Mouse (Mus musculus): Measurements from ENCODE around the gene Tbc1d22a. TPM values are rescaled to one million over a fixed set of nuclear protein-coding genes. Genes with fewer than 3 reads are reported as not detected.

Tbc1d22a gene
- total and polyA plus RNA-seq, 3 experiments: 15.1 to 21.1 TPM; not detected in 1

DNA sequence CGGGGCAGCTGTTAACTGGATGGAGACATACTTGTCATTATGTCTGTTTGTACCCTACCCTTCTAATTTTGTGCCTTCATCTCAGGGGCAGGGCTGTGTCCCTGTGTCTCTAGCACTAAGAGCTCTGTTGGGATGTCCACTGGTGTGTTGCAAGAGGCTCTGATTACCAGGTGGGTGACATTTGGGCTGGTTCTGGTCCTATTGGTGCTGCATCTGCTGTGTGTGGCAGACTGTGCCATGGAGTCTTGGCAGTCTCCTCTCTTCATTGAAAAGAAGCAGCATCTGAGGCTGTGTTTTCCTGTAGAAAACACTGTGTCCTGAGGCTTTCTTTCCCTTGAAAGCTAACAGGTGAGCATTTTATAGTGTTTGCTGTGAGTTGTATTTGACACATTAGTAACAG lies 83.0 kb downstream of the Tbc1d22a start:
- Histone ChIP-seq H3K9ac (ENCODE audit: control insufficient read depth, low read depth, low read length, poor library complexity, severe bottlenecking) (no peak overlapping the region), H3K79me2 (ENCODE audit: control insufficient read depth, insufficient read depth, low read length, poor library complexity) (no peaks in the 10 kb centered on the region), H3K36me3 (ENCODE audit: control insufficient read depth in 1 of 2, insufficient read depth in 2 of 2, low read length in 2 of 2) (no peaks in the 10 kb centered on the region), H3K4me1 (ENCODE audit: control insufficient read depth in 1 of 2, insufficient read depth in 2 of 2, low read length in 2 of 2) (no peaks in the 10 kb centered on the region), H3K27ac (ENCODE audit: control insufficient read depth, low read depth, low read length) (no peak overlapping the region), H3K27me3 (ENCODE audit: control insufficient read depth in 1 of 2, insufficient read depth in 2 of 2, low read length in 2 of 2) (no peaks in the 10 kb centered on the region), H3K9me3 (replicated peaks; ENCODE audit: insufficient read depth, low read length) (no peaks in the 10 kb centered on the region), H3K4me3 (ENCODE audit: control insufficient read depth in 1 of 2, insufficient read depth in 1 of 2, low read depth in 2 of 2, low read length in 2 of 2) (no peak overlapping the region)
- DNase-seq (ENCODE audit: low read depth, low spot score): no peak
- TF ChIP-seq MYC (IDR thresholded peaks at IDR 0.05; ENCODE audit: low read depth, low read length): no peak
- TF ChIP-seq ZC3H11A (IDR thresholded peaks at IDR 0.05; ENCODE audit: low read depth, low read length): no peak
- no peak for TF ChIP-seq RCOR1 (IDR thresholded peaks at IDR 0.05; ENCODE audit: low read depth, low read length)
- no peak for TF ChIP-seq ELF1 (IDR thresholded peaks at IDR 0.05; ENCODE audit: low read depth, low read length)
- no peak for TF ChIP-seq POLR2AphosphoS2 (IDR thresholded peaks at IDR 0.05; ENCODE audit: low read length)
- TF ChIP-seq BHLHE40 (IDR thresholded peaks at IDR 0.05; ENCODE audit: borderline replicate concordance, low read depth, low read length): no peak
- TF ChIP-seq SIN3A (IDR thresholded peaks at IDR 0.05; ENCODE audit: low read length): no peak
- TF ChIP-seq UBTF (IDR thresholded peaks at IDR 0.05; ENCODE audit: borderline replicate concordance, insufficient read depth, low read depth, low read length): no peak
- TF ChIP-seq POLR2A (IDR thresholded peaks at IDR 0.05; ENCODE audit: control insufficient read depth in 1 of 2, insufficient read depth in 1 of 2, low read depth in 1 of 2, low read length in 2 of 2, poor library complexity in 1 of 2): no peak
- no peak for TF ChIP-seq EP300 (IDR thresholded peaks at IDR 0.05; ENCODE audit: low read depth in 1 of 2, low read length in 2 of 2)
- no peak for TF ChIP-seq SMC3 (IDR thresholded peaks at IDR 0.05; ENCODE audit: low read depth, low read length)
- TF ChIP-seq MAX (IDR thresholded peaks at IDR 0.05; ENCODE audit: low read length): no peak
- TF ChIP-seq CHD2 (IDR thresholded peaks at IDR 0.05; ENCODE audit: low read length): no peak
- no peak for TF ChIP-seq ZKSCAN1 (IDR thresholded peaks at IDR 0.05; ENCODE audit: low read depth, low read length)
- no peak for TF ChIP-seq E2F4 (IDR thresholded peaks at IDR 0.05; ENCODE audit: borderline replicate concordance, low read depth, low read length)
- no peak for TF ChIP-seq TAL1 (IDR thresholded peaks at IDR 0.05; ENCODE audit: low read length)
- TF ChIP-seq POLR2AphosphoS5 (IDR thresholded peaks at IDR 0.05; ENCODE audit: borderline replicate concordance, low read depth, low read length): no peak
- no peak for TF ChIP-seq GABPA (IDR thresholded peaks at IDR 0.05; ENCODE audit: low read depth, low read length)

DNA sequence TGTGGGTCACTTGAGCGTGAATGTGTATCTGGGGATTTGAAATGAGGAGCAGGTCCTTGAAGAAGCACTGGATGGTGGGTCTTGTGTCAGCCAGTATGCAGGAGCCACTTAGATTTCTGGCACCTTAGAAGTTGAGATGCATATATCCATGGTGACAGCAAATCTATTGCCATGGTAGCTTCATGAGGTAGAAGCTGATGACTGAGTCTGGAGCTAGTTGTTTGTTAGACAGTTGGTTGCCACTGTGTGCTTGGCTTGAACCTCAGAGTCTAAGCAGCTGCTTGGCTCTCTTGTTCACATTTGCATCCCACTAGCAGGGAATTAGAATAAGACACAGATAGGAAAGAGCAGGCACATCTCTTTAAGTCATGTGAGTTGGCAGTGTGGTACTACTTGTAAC lies 89.6 kb downstream of the Tbc1d22a start:
- Histone ChIP-seq H3K79me2 (ENCODE audit: control insufficient read depth, insufficient read depth, low read length, poor library complexity) (no peaks in the 10 kb centered on the region), H3K36me3 (ENCODE audit: control insufficient read depth in 1 of 2, insufficient read depth in 2 of 2, low read length in 2 of 2) (no peaks in the 10 kb centered on the region; a peak in 1 of 4 replicates), H3K27ac (ENCODE audit: control insufficient read depth, low read depth, low read length) (no peak overlapping the region), H3K9me3 (replicated peaks; ENCODE audit: insufficient read depth, low read length) (no peaks in the 10 kb centered on the region), H3K4me3 (ENCODE audit: control insufficient read depth in 1 of 2, insufficient read depth in 1 of 2, low read depth in 2 of 2, low read length in 2 of 2) (no peak overlapping the region), H3K9ac (ENCODE audit: control insufficient read depth, low read depth, low read length, poor library complexity, severe bottlenecking) (no peak overlapping the region), H3K4me1 (ENCODE audit: control insufficient read depth in 1 of 2, insufficient read depth in 2 of 2, low read length in 2 of 2) (peaks cover 0 to 3% of the 10 kb centered on the region in 2 experiments; a peak in 3 of 4 replicates), H3K27me3 (ENCODE audit: control insufficient read depth in 1 of 2, insufficient read depth in 2 of 2, low read length in 2 of 2) (no peaks in the 10 kb centered on the region)
- no peak for TF ChIP-seq ZKSCAN1 (IDR thresholded peaks at IDR 0.05; ENCODE audit: low read depth, low read length)
- no peak for TF ChIP-seq MYB (IDR thresholded peaks at IDR 0.05; ENCODE audit: low read depth, low read length)
- no peak for TF ChIP-seq MAZ (IDR thresholded peaks at IDR 0.05; ENCODE audit: low read depth, low read length)
- TF ChIP-seq TCF12 (IDR thresholded peaks at IDR 0.05; ENCODE audit: low read depth, low read length): no peak
- no peak for TF ChIP-seq ZNF384 (IDR thresholded peaks at IDR 0.05; ENCODE audit: low read depth, low read length)
- no peak for TF ChIP-seq MAX (IDR thresholded peaks at IDR 0.05; ENCODE audit: low read length)
- no peak for TF ChIP-seq E2F4 (IDR thresholded peaks at IDR 0.05; ENCODE audit: borderline replicate concordance, low read depth, low read length)
- no peak for TF ChIP-seq MAFK (IDR thresholded peaks at IDR 0.05; ENCODE audit: borderline replicate concordance, low read depth, low read length)
- no peak for DNase-seq (ENCODE audit: low read depth, low spot score)

Data from MEL (cell line).